Mouse (Mus musculus) cerebellum, adult 2 months (tissue): Measurements from ENCODE around the gene Gm1330. TPM values are rescaled to one million over a fixed set of nuclear protein-coding genes. Genes with fewer than 3 reads are reported as not detected.
"Not testable (repeated sequence)": the region's sequence is repeated elsewhere in the genome, so short reads cannot be mapped to it uniquely, and the experiment has no call there.

Source experiments
- DNase-seq, 2 experiments: peaks; one replicate each; pipeline ENCODE4 v3.0.0; 2021
- H3K27ac ChIP-seq: fragments of 200-500 bp; 2 replicates; pipeline ENCODE4 v1.5.1; 2012; ENCODE audit warnings: low read length, control low read depth, inconsistent platforms; ENCODE audit not compliant: insufficient read depth
- H3K27me3 ChIP-seq: fragments of 200-500 bp; 2 replicates; pipeline ENCODE4 v1.6.1; 2012; ENCODE audit warnings: inconsistent platforms, mild to moderate bottlenecking, low read length, moderate library complexity; ENCODE audit not compliant: control insufficient read depth, insufficient read depth
- H3K4me1 ChIP-seq: fragments of 200-500 bp; 2 replicates; pipeline ENCODE4 v1.6.1; 2011; ENCODE audit warnings: low read length; ENCODE audit not compliant: control insufficient read depth, insufficient read depth
- H3K4me3 ChIP-seq: fragments of 200-500 bp; replicated peaks from 2 replicates; pipeline ENCODE3; 2011; ENCODE audit warnings: mild to moderate bottlenecking, low read depth, low read length, control low read depth; ENCODE audit not compliant: insufficient read depth
- CTCF ChIP-seq: fragments of 200-500 bp; IDR thresholded peaks from 2 replicates; pipeline ENCODE4 v1.5.1; 2011; ENCODE audit warnings: low read depth, mild to moderate bottlenecking, control low read depth, low read length, moderate library complexity, borderline replicate concordance; ENCODE audit not compliant: insufficient read depth
- POLR2A ChIP-seq: fragments of 200-500 bp; IDR thresholded peaks from 2 replicates; pipeline ENCODE4 v1.6.1; 2011; ENCODE audit warnings: low read length, control low read depth, borderline replicate concordance; ENCODE audit not compliant: insufficient read depth
- WGBS: fragments of 180-500 bp; shearing (Covaris S2); methylation state at CpG from one replicate; pipeline ENCODE4 v1.1.7; 2018; 5-methylcytosine and 5-hydroxymethylcytosine counted together
- polyA plus RNA-seq: library from polyadenylated mRNA; depleted of rRNA; stranded (reverse); fragments of >200 nt; gene quantifications from 2 replicates; pipeline ENCODE4 v1.2.3, GENCODE M21; 2012; rRNA removed

The Gm1330 gene
- polyA plus RNA-seq, result not detected in 2 replicates

- H3K27me3 ChIP-seq, result no peaks in the 10 kb centered on the region
- TF ChIP-seq CTCF (no peak), POLR2A (no peak)
Observed at GRCm38 (mm10) chr2:149003151-149003550, at the start of gene Gm1330. Gene Gm1330, minus strand, starts transcription at chr2:149003251.

GRCm38 (mm10) chr2:149017137-149017536 lies 14.1 kb upstream of the Gm1330 start, which contains the start of gene Gm10750:
Gene Gm10750, minus strand, starts transcription at chr2:149017237.
- not testable (repeated sequence) for H3K4me3 ChIP-seq, H3K4me1 ChIP-seq, H3K27me3 ChIP-seq, DNase-seq, H3K27ac ChIP-seq
- 70% methylated on average over 5 of the region's 5 CpGs for WGBS

More at GRCm38 (mm10) chr2:149003151-149003550, at the start of gene Gm1330:
- Histone ChIP-seq H3K4me3 (no peak within 1 kb of the TSS), H3K4me1 (no peaks in the 10 kb centered on the region), H3K27ac (no peak within 1 kb of the TSS)
- DNase-seq, result no peak

- H3K4me1 ChIP-seq, result no peaks in the 10 kb centered on the region
- H3K4me3 ChIP-seq, result no peak overlapping the region
- H3K27ac ChIP-seq, result no peak overlapping the region
- WGBS, result 69% methylated on average over 2 of the region's 2 CpGs
- H3K27me3 ChIP-seq, result no peaks in the 10 kb centered on the region
- DNase-seq, result no peak
- TF ChIP-seq POLR2A (no peak), CTCF (no peak)
Observed at GRCm38 (mm10) chr2:149004826-149005225, 1.8 kb upstream of the Gm1330 start.

- Histone ChIP-seq H3K27ac (no peak overlapping the region), H3K27me3 (no peaks in the 10 kb centered on the region), H3K4me1 (no peaks in the 10 kb centered on the region), H3K4me3 (no peak overlapping the region)
- WGBS, result 92% methylated on average over 2 of the region's 2 CpGs
- no peak for DNase-seq
- no peak for TF ChIP-seq CTCF
- no peak for TF ChIP-seq POLR2A
Observed at GRCm38 (mm10) chr2:148995133-148995532, 7.9 kb downstream of the Gm1330 start.

Other genes with a start within 250 kb of the Gm1330 start
- gene Cst11, start 231.8 kb downstream of the Gm1330 start, polyA plus RNA-seq, result not detected in 2 replicates
- not detected in 2 replicates for gene 8030411F24Rik, start 221.2 kb downstream of the Gm1330 start, polyA plus RNA-seq
- not detected in 2 replicates for gene Cst12, start 213.9 kb downstream of the Gm1330 start, polyA plus RNA-seq
- not detected in 2 replicates for gene Cst8, start 204.5 kb downstream of the Gm1330 start, polyA plus RNA-seq
- gene Cst13, start 183.2 kb downstream of the Gm1330 start, polyA plus RNA-seq, result not detected in 2 replicates
- gene Cst9, start 168.1 kb downstream of the Gm1330 start, polyA plus RNA-seq, result not detected in 2 replicates
- not detected in 2 replicates for gene 9230104L09Rik, start 138.2 kb downstream of the Gm1330 start, polyA plus RNA-seq
- gene Cst3, start 127.6 kb downstream of the Gm1330 start, polyA plus RNA-seq, result 1,975 and 2,220 TPM in 2 replicates
- gene Gm10750, start 14.0 kb upstream of the Gm1330 start, polyA plus RNA-seq, result not detected in 2 replicates